Mouse (Mus musculus): ENCODE data around the gene Nipa1.

GRCm38 (mm10) chr7:56064876-56065275 lies 45.1 kb upstream of the Nipa1 start:
- no peak for TF ChIP-seq POLR2A (IDR thresholded peaks at IDR 0.05; ENCODE audit: borderline replicate concordance, control insufficient read depth, low read depth, low read length)
- TF ChIP-seq CTCF (IDR thresholded peaks at IDR 0.05; ENCODE audit: control insufficient read depth, insufficient read depth, low read length): no peak
